Mouse (Mus musculus): ENCODE data around the gene Zfp473. TPM values are rescaled to one million over a fixed set of nuclear protein-coding genes. Genes with fewer than 3 reads are reported as not detected.
"Not testable (repeated sequence)": the region's sequence is repeated elsewhere in the genome, so short reads cannot be mapped to it uniquely, and the experiment has no call there.

Gene Zfp473
- polyA plus RNA-seq (2012; rRNA removed): 1.6 and 1.9 TPM in 2 replicates

DNA sequence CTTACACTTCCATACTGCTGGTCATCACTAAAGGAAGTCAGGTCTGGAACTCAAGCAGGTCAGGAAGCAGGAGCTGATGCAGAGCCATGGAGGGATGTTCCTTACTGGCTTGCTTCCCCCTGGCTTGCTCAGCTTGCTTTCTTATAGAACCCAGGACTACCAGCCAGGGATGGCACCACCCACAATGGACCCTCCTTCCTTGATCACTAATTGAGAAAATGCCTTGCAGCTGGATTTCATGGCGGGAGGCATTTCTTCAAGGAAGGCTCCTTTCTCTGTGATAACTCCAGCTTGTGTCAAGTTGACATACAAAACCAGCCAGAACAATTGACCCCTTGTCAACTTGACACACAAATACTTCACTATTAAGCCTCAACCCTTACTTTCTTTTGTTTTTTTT lies at the start of gene Zfp473:
Gene Zfp473, minus strand, starts transcription at position 101 of the 400 bp plus-strand sequence.
- H3K4me1 ChIP-seq (ENCODE audit: control insufficient read depth, insufficient read depth, low read length): peaks cover 15% of the 10 kb centered on the region
- not testable (repeated sequence) for H3K27ac ChIP-seq (ENCODE audit: control insufficient read depth, insufficient read depth, low read depth, low read length); H3K27me3 ChIP-seq (ENCODE audit: control insufficient read depth, insufficient read depth, low read length); H3K4me3 ChIP-seq (ENCODE audit: control insufficient read depth, low read depth, low read length); H3K36me3 ChIP-seq (ENCODE audit: control insufficient read depth, insufficient read depth, low read length)

DNA sequence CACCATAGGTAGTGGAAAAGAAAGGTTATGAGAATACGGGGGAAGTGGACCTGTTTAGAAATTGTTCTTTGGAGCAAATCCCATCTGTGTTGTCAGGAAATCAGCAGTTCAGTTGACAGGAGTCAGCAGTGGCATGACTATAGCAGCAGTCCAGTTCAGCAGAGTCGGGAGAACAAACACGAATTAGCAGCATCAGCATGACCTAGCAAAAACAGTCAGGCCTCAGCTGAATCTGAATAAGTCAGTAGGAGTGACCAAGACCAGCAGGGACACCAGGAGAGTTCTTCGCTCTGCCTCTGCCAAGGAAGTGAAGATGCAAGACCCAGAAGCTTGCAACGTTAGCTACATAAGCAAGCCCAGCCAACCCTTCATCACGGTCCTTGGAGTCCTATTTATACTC lies 41.9 kb upstream of the Zfp473 start:
- Histone ChIP-seq H3K27ac (ENCODE audit: control insufficient read depth, insufficient read depth, low read depth, low read length) (no peak overlapping the region), H3K4me3 (ENCODE audit: control insufficient read depth, low read depth, low read length) (no peak overlapping the region), H3K27me3 (ENCODE audit: control insufficient read depth, insufficient read depth, low read length) (no peaks in the 10 kb centered on the region), H3K36me3 (ENCODE audit: control insufficient read depth, insufficient read depth, low read length) (no peaks in the 10 kb centered on the region), H3K4me1 (ENCODE audit: control insufficient read depth, insufficient read depth, low read length) (no peaks in the 10 kb centered on the region)
- TF ChIP-seq POLR2A (IDR thresholded peaks at IDR 0.05; ENCODE audit: control insufficient read depth, low read depth, low read length): no peak
- no peak for TF ChIP-seq CTCF (IDR thresholded peaks at IDR 0.05; ENCODE audit: control insufficient read depth, insufficient read depth, insufficient replicate concordance, low read depth, low read length)

- TF ChIP-seq POLR2A (IDR thresholded peaks at IDR 0.05; ENCODE audit: control insufficient read depth, low read depth, low read length): no peak
- TF ChIP-seq CTCF (IDR thresholded peaks at IDR 0.05; ENCODE audit: control insufficient read depth, insufficient read depth, insufficient replicate concordance, low read depth, low read length): no peak
- Histone ChIP-seq H3K27me3 (ENCODE audit: control insufficient read depth, insufficient read depth, low read length) (no peaks in the 10 kb centered on the region), H3K27ac (ENCODE audit: control insufficient read depth, insufficient read depth, low read depth, low read length) (no peak overlapping the region), H3K36me3 (ENCODE audit: control insufficient read depth, insufficient read depth, low read length) (no peaks in the 10 kb centered on the region), H3K4me3 (ENCODE audit: control insufficient read depth, low read depth, low read length) (no peak overlapping the region), H3K4me1 (ENCODE audit: control insufficient read depth, insufficient read depth, low read length) (no peaks in the 10 kb centered on the region)
Measured at GRCm38 (mm10) chr7:44790066-44790465, 39.2 kb upstream of the Zfp473 start.

DNA sequence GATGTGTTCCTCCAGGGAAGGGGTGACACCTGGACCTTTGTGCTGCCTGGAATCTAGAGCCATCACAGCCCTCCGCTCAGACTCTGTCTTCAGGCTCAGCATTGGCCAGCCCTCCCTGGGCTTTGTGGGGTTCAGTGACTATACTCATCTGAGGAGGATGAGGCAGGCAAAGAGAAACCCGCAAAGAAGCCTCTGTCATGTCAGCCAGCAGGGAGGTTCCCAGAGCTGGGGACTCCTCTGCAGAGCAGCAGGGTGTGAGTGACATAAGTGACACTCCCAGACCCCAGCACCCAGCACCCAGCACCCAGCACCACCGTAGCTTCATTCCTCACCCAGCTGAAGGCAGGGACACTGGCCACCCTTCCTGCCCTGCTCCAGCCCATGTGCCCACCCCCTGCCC lies 38.7 kb upstream of the Zfp473 start:
- no peak for TF ChIP-seq POLR2A (IDR thresholded peaks at IDR 0.05; ENCODE audit: control insufficient read depth, low read depth, low read length)

GRCm38 (mm10) chr7:44780101-44780500 lies 29.3 kb upstream of the Zfp473 start:
- Histone ChIP-seq H3K4me3 (ENCODE audit: control insufficient read depth, low read depth, low read length) (no peak overlapping the region), H3K27ac (ENCODE audit: control insufficient read depth, insufficient read depth, low read depth, low read length) (no peak overlapping the region), H3K27me3 (ENCODE audit: control insufficient read depth, insufficient read depth, low read length) (no peaks in the 10 kb centered on the region), H3K36me3 (ENCODE audit: control insufficient read depth, insufficient read depth, low read length) (peaks cover under 1% of the 10 kb centered on the region), H3K4me1 (ENCODE audit: control insufficient read depth, insufficient read depth, low read length) (no peaks in the 10 kb centered on the region)
- TF ChIP-seq CTCF (IDR thresholded peaks at IDR 0.05; ENCODE audit: control insufficient read depth, insufficient read depth, insufficient replicate concordance, low read depth, low read length): no peak
- TF ChIP-seq POLR2A (IDR thresholded peaks at IDR 0.05; ENCODE audit: control insufficient read depth, low read depth, low read length): no peak

More for the DNA sequence above, 38.7 kb upstream of the Zfp473 start:
- no peaks in the 10 kb centered on the region for H3K27me3 ChIP-seq (ENCODE audit: control insufficient read depth, insufficient read depth, low read length)
- no peak overlapping the region for H3K27ac ChIP-seq (ENCODE audit: control insufficient read depth, insufficient read depth, low read depth, low read length)
- no peak overlapping the region for H3K4me3 ChIP-seq (ENCODE audit: control insufficient read depth, low read depth, low read length)
- no peaks in the 10 kb centered on the region for H3K4me1 ChIP-seq (ENCODE audit: control insufficient read depth, insufficient read depth, low read length)
- no peaks in the 10 kb centered on the region for H3K36me3 ChIP-seq (ENCODE audit: control insufficient read depth, insufficient read depth, low read length)

DNA sequence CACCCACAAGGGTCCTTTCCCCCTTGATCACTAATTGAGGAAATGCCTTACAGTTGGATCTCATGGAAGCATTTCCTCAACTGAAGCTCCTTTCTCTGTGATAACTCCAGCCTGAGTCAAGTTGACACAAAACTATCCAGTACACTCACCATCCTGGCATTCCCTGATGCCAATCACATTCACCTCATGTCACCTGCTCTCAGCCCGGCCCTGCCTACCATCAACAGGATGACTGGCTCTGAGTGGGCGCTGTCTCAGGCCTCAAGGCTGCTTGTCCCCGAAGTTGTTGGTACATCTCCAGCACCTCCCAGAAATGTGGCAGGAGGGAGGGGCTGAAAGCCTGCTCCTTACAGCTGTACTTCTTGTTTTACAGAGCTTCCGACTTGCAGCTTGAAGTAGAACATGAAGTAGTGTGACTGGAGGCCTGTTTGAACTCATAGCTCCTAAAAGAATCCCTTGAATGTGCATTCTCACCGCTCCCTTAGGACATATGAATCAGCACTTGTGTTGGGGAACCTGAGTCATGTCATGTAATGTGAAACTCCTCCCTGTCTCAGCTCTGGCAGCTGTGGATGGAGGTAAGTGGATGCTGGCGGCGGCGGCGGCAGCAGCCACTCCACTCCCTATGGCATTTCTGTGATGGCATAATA lies 26.1 kb upstream of the Zfp473 start:
- no peak overlapping the region for H3K4me3 ChIP-seq (ENCODE audit: control insufficient read depth, low read depth, low read length)
- no peaks in the 10 kb centered on the region for H3K4me1 ChIP-seq (ENCODE audit: control insufficient read depth, insufficient read depth, low read length)
- TF ChIP-seq POLR2A (IDR thresholded peaks at IDR 0.05; ENCODE audit: control insufficient read depth, low read depth, low read length): no peak
- no peak for TF ChIP-seq CTCF (IDR thresholded peaks at IDR 0.05; ENCODE audit: control insufficient read depth, insufficient read depth, insufficient replicate concordance, low read depth, low read length)
- no peak overlapping the region for H3K27ac ChIP-seq (ENCODE audit: control insufficient read depth, insufficient read depth, low read depth, low read length)
- H3K36me3 ChIP-seq (ENCODE audit: control insufficient read depth, insufficient read depth, low read length): peaks cover 2% of the 10 kb centered on the region
- H3K27me3 ChIP-seq (ENCODE audit: control insufficient read depth, insufficient read depth, low read length): no peaks in the 10 kb centered on the region

- no peak overlapping the region for H3K4me3 ChIP-seq (ENCODE audit: control insufficient read depth, low read depth, low read length)
- peaks cover 9% of the 10 kb centered on the region for H3K4me1 ChIP-seq (ENCODE audit: control insufficient read depth, insufficient read depth, low read length)
- no peaks in the 10 kb centered on the region for H3K27me3 ChIP-seq (ENCODE audit: control insufficient read depth, insufficient read depth, low read length)
- H3K27ac ChIP-seq (ENCODE audit: control insufficient read depth, insufficient read depth, low read depth, low read length): no peak overlapping the region; the same call in 1 of the 2 replicates
- no peak for TF ChIP-seq POLR2A (IDR thresholded peaks at IDR 0.05; ENCODE audit: control insufficient read depth, low read depth, low read length)
- TF ChIP-seq CTCF (IDR thresholded peaks at IDR 0.05; ENCODE audit: control insufficient read depth, insufficient read depth, insufficient replicate concordance, low read depth, low read length): no peak
- peaks cover 6% of the 10 kb centered on the region for H3K36me3 ChIP-seq (ENCODE audit: control insufficient read depth, insufficient read depth, low read length)
Measured at GRCm38 (mm10) chr7:44772591-44773204, 21.8 kb upstream of the Zfp473 start.
